In genomic region chr10:80226071-80226415, GRCm38 (mm10) we compare ENCODE assay signal across 8 mouse cellular contexts. TPM values are rescaled to one million over a fixed set of nuclear protein-coding genes. Genes with fewer than 3 reads are reported as not detected.
A peak's percentile ranks its signal among the peaks of the same experiment; 100 is the strongest.
DNase-seq lines count a peak whose midpoint lies in the region; ATAC-seq and TF ChIP-seq lines count a peak whose summit lies in the region.

No protein-coding gene starts in this region.

- peak overlapping the region; percentile 29 for H3K9ac ChIP-seq in lung, embryonic 15.5 days
- H3K9ac ChIP-seq in neural tube, embryonic 14.5 days (replicated peaks; ENCODE audit: low read depth, low read length): 0 out of 2 replicates have a peak overlapping the region, but pooled peaks have one; percentile 93

- peak overlapping the region; percentile 28 for H3K4me3 ChIP-seq in lung, embryonic 15.5 days
- no peak overlapping the region for H3K4me3 ChIP-seq in embryonic fibroblast, embryonic 13.5 days (ENCODE audit: insufficient read depth, low read length)
- H3K4me3 ChIP-seq in neural tube, embryonic 14.5 days (ENCODE audit: low read depth, low read length): peak overlapping the region; percentile 75

- peak overlapping the region; percentile 84 for H3K27ac ChIP-seq in lung, embryonic 15.5 days
- peak overlapping the region; percentile 23; the same call in 1 of the 2 replicates for H3K27ac ChIP-seq in embryonic fibroblast, embryonic 13.5 days (ENCODE audit: insufficient read depth, low read length)
- peak overlapping the region; percentile 94 for H3K27ac ChIP-seq in neural tube, embryonic 14.5 days (ENCODE audit: low read depth, low read length)

- peaks cover 28% of the 10 kb centered on the region for H3K4me1 ChIP-seq in lung, embryonic 15.5 days
- peaks cover 5% of the 10 kb centered on the region for H3K4me1 ChIP-seq in embryonic fibroblast, embryonic 13.5 days (ENCODE audit: control insufficient read depth, insufficient read depth, low read length)
- H3K4me1 ChIP-seq in neural tube, embryonic 14.5 days (ENCODE audit: control insufficient read depth, insufficient read depth, low read length): peaks cover 29% of the 10 kb centered on the region

- peak; percentile 90 for TF ChIP-seq POLR2A in embryonic fibroblast, embryonic 13.5 days (IDR thresholded peaks at IDR 0.05; ENCODE audit: low read depth, low read length)

- no peak for TF ChIP-seq CTCF in embryonic fibroblast, embryonic 13.5 days (IDR thresholded peaks at IDR 0.05; ENCODE audit: borderline replicate concordance, insufficient read depth, low read length)

- no peak for ATAC-seq in lung, embryonic 15.5 days (ENCODE audit: borderline replicate concordance, extremely low read depth, low FRiP score, low TSS enrichment)
- no peak for ATAC-seq in neural tube, embryonic 14.5 days (ENCODE audit: low read depth)

- WGBS in lung, embryonic 15.5 days: 0% methylated on average over 14 of the region's 14 CpGs
- WGBS in large intestine, adult 2 months: under 1% methylated on average over 14 of the region's 14 CpGs
- WGBS in neural tube, embryonic 14.5 days: 0% methylated on average over 14 of the region's 14 CpGs

- no peaks in the 10 kb centered on the region for H3K27me3 ChIP-seq in lung, embryonic 15.5 days
- no peaks in the 10 kb centered on the region for H3K27me3 ChIP-seq in neural tube, embryonic 14.5 days (ENCODE audit: control insufficient read depth, insufficient read depth, low read length)

- peaks cover 27% of the 10 kb centered on the region for H3K36me3 ChIP-seq in lung, embryonic 15.5 days
- H3K36me3 ChIP-seq in neural tube, embryonic 14.5 days (ENCODE audit: control insufficient read depth, insufficient read depth, low read length): no peaks in the 10 kb centered on the region

- peak overlapping the region; percentile 53 for H3K4me2 ChIP-seq in lung, embryonic 15.5 days
- H3K4me2 ChIP-seq in neural tube, embryonic 14.5 days (ENCODE audit: low read depth, low read length): peak overlapping the region; percentile 91

- no peaks in the 10 kb centered on the region for H3K9me3 ChIP-seq in lung, embryonic 15.5 days
- no peaks in the 10 kb centered on the region for H3K9me3 ChIP-seq in neural tube, embryonic 14.5 days (ENCODE audit: control insufficient read depth, low read length)

- DNase-seq in lung, postnatal 25 days (ENCODE audit: low spot score): no peak
- DNase-seq in large intestine, adult 2 months (ENCODE audit: low read depth, low spot score): peak; percentile 89
- no peak for DNase-seq in cerebellum, postnatal 36 days
- no peak for DNase-seq in cerebellum, postnatal 14 days
- no peak for DNase-seq in testis, postnatal 14 days (ENCODE audit: low spot score)

RNA-seq across cellular contexts. Expression of gene Mum1, which starts 0.2 kb away (rescaled TPM):
- polyA plus RNA-seq in lung, embryonic 15.5 days (2015; fragmentation: Nextera tagmentation; extraction: Ambion mirVana): 64.5 and 66.2 TPM in 2 replicates
- 24.0 and 29.1 TPM in 2 replicates for polyA plus RNA-seq in embryonic fibroblast, embryonic 13.5 days (2011; ENCODE audit: insufficient read length, low read depth, missing spikeins)
- 24.7 and 28.6 TPM in 2 replicates for polyA plus RNA-seq in large intestine, adult 2 months (2012; rRNA removed)
- 35.0 and 37.4 TPM in 2 replicates for polyA plus RNA-seq in neural tube, embryonic 14.5 days (2014; fragmentation: Nextera tagmentation; extraction: Ambion mirVana)

RNA-seq across cellular contexts. Expression of gene Ndufs7, which starts 22.9 kb away (rescaled TPM):
- polyA plus RNA-seq in lung, embryonic 15.5 days (2015; fragmentation: Nextera tagmentation; extraction: Ambion mirVana): 321 and 329 TPM in 2 replicates
- 65.5 and 65.7 TPM in 2 replicates for polyA plus RNA-seq in embryonic fibroblast, embryonic 13.5 days (2011; ENCODE audit: insufficient read length, low read depth, missing spikeins)
- polyA plus RNA-seq in large intestine, adult 2 months (2012; rRNA removed): 553 and 570 TPM in 2 replicates
- 309 and 366 TPM in 2 replicates for polyA plus RNA-seq in neural tube, embryonic 14.5 days (2014; fragmentation: Nextera tagmentation; extraction: Ambion mirVana)

RNA-seq across cellular contexts. Expression of gene Gamt, which starts 34.8 kb away (rescaled TPM):
- polyA plus RNA-seq in lung, embryonic 15.5 days (2015; fragmentation: Nextera tagmentation; extraction: Ambion mirVana): 29.3 and 30.2 TPM in 2 replicates
- polyA plus RNA-seq in embryonic fibroblast, embryonic 13.5 days (2011; ENCODE audit: insufficient read length, low read depth, missing spikeins): 19.9 and 21.9 TPM in 2 replicates
- polyA plus RNA-seq in large intestine, adult 2 months (2012; rRNA removed): 9.4 and 10.5 TPM in 2 replicates
- polyA plus RNA-seq in neural tube, embryonic 14.5 days (2014; fragmentation: Nextera tagmentation; extraction: Ambion mirVana): 18.6 and 25.8 TPM in 2 replicates

RNA-seq across cellular contexts. Expression of gene Dazap1, which starts 35.2 kb away (rescaled TPM):
- 58.9 and 67.0 TPM in 2 replicates for polyA plus RNA-seq in lung, embryonic 15.5 days (2015; fragmentation: Nextera tagmentation; extraction: Ambion mirVana)
- 117 and 142 TPM in 2 replicates for polyA plus RNA-seq in embryonic fibroblast, embryonic 13.5 days (2011; ENCODE audit: insufficient read length, low read depth, missing spikeins)
- polyA plus RNA-seq in large intestine, adult 2 months (2012; rRNA removed): 52.1 and 67.7 TPM in 2 replicates
- 37.5 and 39.8 TPM in 2 replicates for polyA plus RNA-seq in neural tube, embryonic 14.5 days (2014; fragmentation: Nextera tagmentation; extraction: Ambion mirVana)

RNA-seq across cellular contexts. Expression of gene Efna2, which starts 46.8 kb away (rescaled TPM):
- 16.0 and 17.3 TPM in 2 replicates for polyA plus RNA-seq in lung, embryonic 15.5 days (2015; fragmentation: Nextera tagmentation; extraction: Ambion mirVana)
- polyA plus RNA-seq in embryonic fibroblast, embryonic 13.5 days (2011; ENCODE audit: insufficient read length, low read depth, missing spikeins): 5.2 and 8.3 TPM in 2 replicates
- 0.95 and 1.1 TPM in 2 replicates for polyA plus RNA-seq in large intestine, adult 2 months (2012; rRNA removed)
- 24.0 and 25.9 TPM in 2 replicates for polyA plus RNA-seq in neural tube, embryonic 14.5 days (2014; fragmentation: Nextera tagmentation; extraction: Ambion mirVana)

Comparison
In these comparisons a context has a peak if more than half of its experiments do, and no peak if none do; other contexts are left out.
1. H3K27ac ChIP-seq: peak in every context shown above with its lines; median percentile 94 in neural tube, embryonic 14.5 days; 84 in lung, embryonic 15.5 days; 23 in embryonic fibroblast, embryonic 13.5 days.